Comparison of ENCODE assay signal across 9 mouse cellular contexts in the genomic region with DNA sequence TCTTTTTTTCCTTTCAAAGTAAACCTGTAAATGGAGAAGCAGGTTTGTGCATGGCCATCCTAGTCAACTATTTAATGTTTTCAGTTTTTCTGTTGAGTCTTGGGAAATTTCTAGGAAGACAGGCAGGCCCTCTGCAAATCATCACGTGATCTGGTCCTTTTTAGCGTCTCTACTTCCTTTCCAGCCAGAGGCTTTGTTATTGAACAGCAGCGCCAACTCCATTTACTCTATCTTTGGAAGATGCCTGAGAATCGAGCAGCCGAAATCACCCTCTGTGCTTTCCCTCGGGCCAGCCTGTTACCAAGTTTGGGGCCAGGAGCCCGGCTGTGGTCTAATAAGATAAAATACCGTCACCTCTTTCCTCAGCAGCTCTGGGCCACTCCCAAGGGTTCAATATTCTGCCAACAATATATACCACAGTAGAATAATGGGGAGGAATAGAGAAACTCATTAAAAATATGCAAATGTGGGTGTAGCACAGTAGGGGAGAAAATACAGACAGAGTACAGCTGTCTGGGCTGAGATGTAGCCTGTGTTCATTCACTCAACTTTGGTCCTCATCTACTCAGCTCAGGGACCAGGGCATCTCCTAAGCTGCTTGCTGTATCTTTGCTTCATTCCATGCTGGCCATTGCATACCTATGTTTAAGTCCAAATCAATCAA. TPM values are rescaled to one million over a fixed set of nuclear protein-coding genes. Genes with fewer than 3 reads are reported as not detected.
A peak's percentile ranks its signal among the peaks of the same experiment; 100 is the strongest.
DNase-seq lines count a peak whose midpoint lies in the region; ATAC-seq and TF ChIP-seq lines count a peak whose summit lies in the region.
"Had no signal": no experiment of that assay in that cellular context is flagged by ENCODE, and none has a peak within 500 bp of the region (broad histone marks: within the 10 kb centered on the region; RNA-seq: fewer than 3 reads in every experiment).

No protein-coding gene starts in this region.

- WGBS in kidney, postnatal 0 days, result 46% methylated on average over 8 of the region's 8 CpGs
- 48% methylated on average over 8 of the region's 8 CpGs for WGBS in kidney, embryonic 16.5 days
- WGBS in heart, embryonic 12.5 days, result 20% methylated on average over 8 of the region's 8 CpGs
- WGBS in midbrain, embryonic 15.5 days, result 20% methylated on average over 8 of the region's 8 CpGs

- no peaks in the 10 kb centered on the region for H3K4me1 ChIP-seq in kidney, postnatal 0 days (replicated peaks; ENCODE audit: insufficient read depth, low read length)
- H3K4me1 ChIP-seq in kidney, embryonic 16.5 days (ENCODE audit: insufficient read depth, low read length), result 0 out of 2 replicates have a peak, but pooled peaks cover 8% of the 10 kb centered on the region
- H3K4me1 ChIP-seq in heart, embryonic 12.5 days (replicated peaks), result peaks cover 6% of the 10 kb centered on the region; the same call in 1 of the 2 replicates
- peaks cover 7% of the 10 kb centered on the region for H3K4me1 ChIP-seq in midbrain, embryonic 15.5 days

- H3K27ac ChIP-seq in kidney, postnatal 0 days, result no peak overlapping the region
- no peak overlapping the region for H3K27ac ChIP-seq in kidney, embryonic 16.5 days (ENCODE audit: low read length)
- no peak overlapping the region for H3K27ac ChIP-seq in heart, embryonic 12.5 days (ENCODE audit: poor library complexity, severe bottlenecking)
- no peak overlapping the region for H3K27ac ChIP-seq in midbrain, embryonic 15.5 days
- H3K27ac ChIP-seq: liver, embryonic 13.5 days had no signal

- TF ChIP-seq CTCF in kidney, postnatal 0 days (IDR thresholded peaks at IDR 0.05; ENCODE audit: low read depth), result no peak

- H3K9ac ChIP-seq in kidney, postnatal 0 days (ENCODE audit: low read depth, low read length), result no peak overlapping the region
- H3K9ac ChIP-seq in kidney, embryonic 16.5 days (replicated peaks; ENCODE audit: low read length), result no peak overlapping the region
- H3K9ac ChIP-seq in heart, embryonic 12.5 days, result 0 out of 2 replicates have a peak overlapping the region, but pooled peaks have one; percentile 8
- H3K9ac ChIP-seq in midbrain, embryonic 15.5 days, result no peak overlapping the region
- H3K9ac ChIP-seq: liver, embryonic 13.5 days had no signal

- no peak for ATAC-seq in kidney, postnatal 0 days (replicated peaks; ENCODE audit: low FRiP score, low read depth)
- ATAC-seq in kidney, embryonic 16.5 days (ENCODE audit: low FRiP score, low TSS enrichment), result no peak
- ATAC-seq in heart, embryonic 12.5 days (ENCODE audit: insufficient number of reproducible peaks, low FRiP score), result no peak
- ATAC-seq in midbrain, embryonic 15.5 days (replicated peaks), result no peak

- DNase-seq in kidney, postnatal 0 days (ENCODE audit: low spot score), result no peak
- peak; percentile 74 for DNase-seq in Muller cell, postnatal 12 days (ENCODE audit: inconsistent ontology term)
- DNase-seq in cerebellum, adult 11 months, result no peak
- DNase-seq in right cerebral cortex, postnatal 25 days, result no peak
- DNase-seq: liver, embryonic 13.5 days had no signal

- H3K4me3 ChIP-seq in kidney, postnatal 0 days (replicated peaks; ENCODE audit: low read depth, low read length), result no peak overlapping the region
- H3K4me3 ChIP-seq in kidney, embryonic 16.5 days (ENCODE audit: low read length), result no peak overlapping the region
- H3K4me3 ChIP-seq in heart, embryonic 12.5 days, result no peak overlapping the region
- H3K4me3 ChIP-seq in midbrain, embryonic 15.5 days, result no peak overlapping the region
- H3K4me3 ChIP-seq: liver, embryonic 13.5 days; megakaryocyte, embryonic 14.5 days had no signal

- H3K27me3 ChIP-seq in kidney, postnatal 0 days (ENCODE audit: insufficient read depth, low read length), result no peaks in the 10 kb centered on the region
- H3K27me3 ChIP-seq in kidney, embryonic 16.5 days (ENCODE audit: insufficient read depth, low read length), result no peaks in the 10 kb centered on the region
- no peaks in the 10 kb centered on the region for H3K27me3 ChIP-seq in heart, embryonic 12.5 days (replicated peaks)
- no peaks in the 10 kb centered on the region for H3K27me3 ChIP-seq in midbrain, embryonic 15.5 days (replicated peaks)
- H3K27me3 ChIP-seq: liver, embryonic 13.5 days had no signal

- no peaks in the 10 kb centered on the region for H3K36me3 ChIP-seq in kidney, postnatal 0 days (ENCODE audit: insufficient read depth, low read length)
- H3K36me3 ChIP-seq in kidney, embryonic 16.5 days (ENCODE audit: insufficient read depth, low read length), result no peaks in the 10 kb centered on the region
- no peaks in the 10 kb centered on the region for H3K36me3 ChIP-seq in heart, embryonic 12.5 days
- no peaks in the 10 kb centered on the region for H3K36me3 ChIP-seq in midbrain, embryonic 15.5 days (replicated peaks)
- H3K36me3 ChIP-seq: liver, embryonic 13.5 days had no signal

- H3K9me3 ChIP-seq in kidney, postnatal 0 days (replicated peaks; ENCODE audit: low read length), result no peaks in the 10 kb centered on the region
- no peaks in the 10 kb centered on the region for H3K9me3 ChIP-seq in kidney, embryonic 16.5 days (ENCODE audit: low read length)
- no peaks in the 10 kb centered on the region for H3K9me3 ChIP-seq in heart, embryonic 12.5 days (replicated peaks)
- no peaks in the 10 kb centered on the region for H3K9me3 ChIP-seq in midbrain, embryonic 15.5 days
- H3K9me3 ChIP-seq: liver, embryonic 13.5 days had no signal

- H3K4me2 ChIP-seq in kidney, postnatal 0 days (ENCODE audit: low read length), result 0 out of 2 replicates have a peak overlapping the region, but pooled peaks have one; percentile 11
- no peak overlapping the region for H3K4me2 ChIP-seq in kidney, embryonic 16.5 days (replicated peaks; ENCODE audit: low read depth, low read length)
- peak overlapping the region; percentile 43 for H3K4me2 ChIP-seq in heart, embryonic 12.5 days
- 0 out of 2 replicates have a peak overlapping the region, but pooled peaks have one; percentile 8 for H3K4me2 ChIP-seq in midbrain, embryonic 15.5 days
- H3K4me2 ChIP-seq: liver, embryonic 13.5 days had no signal

RNA-seq across cellular contexts. Expression of a gene that starts 15.0 kb away (rescaled TPM):
- polyA plus RNA-seq in kidney, postnatal 0 days (2015; fragmentation: Nextera tagmentation; extraction: Ambion mirVana), result 452 and 462 TPM in 2 replicates
- polyA plus RNA-seq in kidney, embryonic 16.5 days (2015; fragmentation: Nextera tagmentation; extraction: Ambion mirVana), result 537 and 577 TPM in 2 replicates
- 397 and 400 TPM in 2 replicates for polyA plus RNA-seq in heart, embryonic 12.5 days (2016; fragmentation: Nextera tagmentation; extraction: Ambion mirVana)
- polyA plus RNA-seq in midbrain, embryonic 15.5 days (2015; fragmentation: Nextera tagmentation; extraction: Ambion mirVana), result 591 and 622 TPM in 2 replicates
